Mouse (Mus musculus) embryo, embryonic 11 days (tissue): ENCODE results near the gene Cdyl.
A peak's percentile ranks its signal among the peaks of the same experiment; 100 is the strongest.

Source experiments
- DNase-seq: peaks from one replicate; pipeline ENCODE4 v3.0.0-alpha.2; 2015

The Cdyl gene

GRCm38 (mm10) chr13:35717658-35718057 lies 58.0 kb downstream of the Cdyl start:
- no peak for DNase-seq

DNA sequence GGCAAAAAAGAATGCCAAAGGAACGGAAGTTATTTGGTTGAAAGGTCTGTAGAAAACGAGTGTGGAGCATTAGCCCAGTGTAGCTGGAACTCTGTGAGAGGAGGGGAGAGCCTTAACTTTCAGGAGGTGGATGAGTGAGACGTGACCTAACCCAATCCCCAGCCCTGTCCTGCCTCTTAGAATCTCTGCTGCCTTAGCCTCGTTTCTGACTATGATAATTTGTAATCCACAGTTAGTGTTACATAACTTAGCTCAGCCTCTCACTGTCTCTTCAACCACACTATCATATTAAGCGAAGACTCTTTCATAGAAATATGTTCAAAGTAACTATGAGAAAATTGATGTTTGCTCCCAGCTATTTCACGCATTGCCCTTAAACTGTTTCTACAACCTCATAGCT lies 59.9 kb downstream of the Cdyl start:
- no peak for DNase-seq

- no peak for DNase-seq
These were observed 63.4 kb downstream of the Cdyl start for GRCm38 (mm10) chr13:35723073-35723472.

GRCm38 (mm10) chr13:35726025-35726424 lies 66.4 kb downstream of the Cdyl start:
- no peak for DNase-seq

DNA sequence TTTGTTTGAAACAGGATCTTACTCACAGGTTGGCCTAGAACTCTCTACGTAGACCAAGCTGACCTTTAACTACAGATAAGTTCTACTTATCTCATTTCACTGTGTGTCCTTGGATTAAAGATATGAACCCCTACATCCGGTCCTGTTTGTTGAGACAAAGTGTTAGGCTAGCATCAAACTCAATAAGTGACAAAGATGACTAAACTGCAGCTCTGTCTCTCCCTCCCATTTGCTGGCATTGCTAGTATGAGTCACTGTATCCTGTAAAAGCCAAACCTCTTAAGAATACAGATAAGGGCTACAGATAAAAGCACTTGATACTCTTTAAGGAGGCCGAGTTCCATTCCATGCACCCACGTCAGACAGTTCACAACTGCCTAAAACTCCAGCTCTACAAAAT lies 72.5 kb downstream of the Cdyl start:
- no peak for DNase-seq

- no peak for DNase-seq
These were observed 73.4 kb downstream of the Cdyl start for GRCm38 (mm10) chr13:35732891-35733596.

- no peak for DNase-seq
These were observed 77.9 kb downstream of the Cdyl start for GRCm38 (mm10) chr13:35737565-35737964.

DNA sequence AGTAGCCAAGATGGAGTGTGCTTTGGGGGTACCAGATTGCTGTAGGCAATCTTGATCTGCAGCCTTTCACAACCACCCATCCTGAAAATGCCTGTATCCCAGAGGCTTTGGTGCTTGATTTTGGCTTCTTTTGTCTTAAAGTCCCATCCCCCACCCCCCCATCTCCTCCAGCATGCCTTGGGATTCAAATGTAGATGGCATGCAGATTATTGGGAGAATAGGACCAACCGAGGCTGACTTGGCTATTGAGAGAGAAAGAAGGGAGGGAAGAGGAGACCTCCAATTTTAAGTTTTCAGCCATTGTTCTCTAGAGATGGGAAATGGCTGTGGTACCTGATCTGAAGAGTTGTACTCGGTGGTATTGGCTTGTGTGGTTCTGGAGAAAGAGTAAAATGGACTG lies 78.6 kb downstream of the Cdyl start:
- no peak for DNase-seq

- no peak for DNase-seq
These were observed 79.8 kb downstream of the Cdyl start for GRCm38 (mm10) chr13:35739473-35739872.

- DNase-seq = peak; percentile 80
These were observed 80.8 kb downstream of the Cdyl start for GRCm38 (mm10) chr13:35740301-35741039.

DNA sequence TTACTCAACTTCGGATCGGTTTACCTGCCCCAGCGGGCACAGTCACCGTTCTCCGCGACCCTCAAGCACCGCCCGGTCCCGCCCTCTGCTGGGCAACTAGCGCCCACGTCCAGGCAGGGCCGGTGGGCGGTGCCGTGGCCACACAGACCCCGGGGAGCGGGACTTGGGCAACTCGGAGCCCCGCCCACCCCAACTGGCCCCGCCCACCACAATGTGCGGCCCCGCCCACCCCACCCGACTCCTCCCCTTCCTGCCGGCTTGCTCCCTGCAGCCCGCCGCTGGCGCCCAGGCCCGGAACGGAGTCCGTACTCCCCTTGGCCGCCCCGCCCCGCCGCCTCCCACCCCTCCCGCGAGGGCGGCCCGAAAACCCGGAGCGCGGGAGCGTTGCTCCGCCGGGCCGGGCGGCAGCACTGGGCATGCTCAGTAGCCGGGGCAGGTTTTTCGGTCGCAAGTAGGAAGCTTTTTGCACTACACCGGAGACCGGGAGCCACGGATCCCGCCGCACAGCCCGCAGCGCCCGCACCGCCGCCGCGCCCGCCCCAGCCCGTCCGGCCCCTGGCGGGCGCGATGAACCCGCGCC lies 81.5 kb downstream of the Cdyl start:
- DNase-seq = peak; percentile 97

DNA sequence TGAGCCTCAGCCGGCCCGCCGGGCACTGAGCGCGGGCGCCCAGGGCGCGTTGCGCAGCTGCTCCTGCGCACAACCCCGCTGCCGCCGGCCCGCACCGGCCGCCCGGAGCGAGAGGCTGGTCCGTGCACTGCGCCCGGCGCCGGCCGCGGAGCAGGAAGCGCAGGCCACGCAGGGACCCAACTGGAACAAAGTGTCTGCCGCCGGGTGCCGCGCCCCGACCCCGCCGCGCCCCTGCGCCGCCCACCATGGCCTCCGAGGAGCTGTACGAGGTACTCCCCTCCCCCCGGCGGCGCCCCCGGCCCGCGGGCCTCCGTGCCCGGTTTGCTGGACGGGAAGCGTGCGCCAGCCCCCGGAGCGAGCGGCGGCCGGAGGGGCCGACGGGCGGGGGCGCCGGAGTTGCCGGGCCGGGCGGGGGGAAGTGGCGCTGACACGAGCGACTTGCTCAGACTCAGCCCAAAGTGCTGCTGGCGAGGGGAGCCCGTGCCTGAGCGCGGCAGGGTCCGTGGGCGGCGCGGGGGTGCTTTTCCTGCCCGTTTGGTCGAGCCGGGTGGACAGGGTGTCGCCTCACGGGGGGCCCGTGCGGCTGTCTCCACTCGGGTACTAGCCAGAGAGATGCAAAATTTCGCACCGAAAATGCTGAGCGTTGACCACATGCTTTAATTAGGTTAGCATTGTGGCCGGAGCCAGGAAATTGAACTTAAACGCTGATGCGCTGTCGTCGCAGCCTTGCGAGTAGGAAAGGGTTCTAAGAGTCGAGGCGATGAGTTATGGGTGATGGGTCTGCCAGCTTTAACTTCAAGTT lies 82.2 kb downstream of the Cdyl start:
- DNase-seq = peak; percentile 80

DNA sequence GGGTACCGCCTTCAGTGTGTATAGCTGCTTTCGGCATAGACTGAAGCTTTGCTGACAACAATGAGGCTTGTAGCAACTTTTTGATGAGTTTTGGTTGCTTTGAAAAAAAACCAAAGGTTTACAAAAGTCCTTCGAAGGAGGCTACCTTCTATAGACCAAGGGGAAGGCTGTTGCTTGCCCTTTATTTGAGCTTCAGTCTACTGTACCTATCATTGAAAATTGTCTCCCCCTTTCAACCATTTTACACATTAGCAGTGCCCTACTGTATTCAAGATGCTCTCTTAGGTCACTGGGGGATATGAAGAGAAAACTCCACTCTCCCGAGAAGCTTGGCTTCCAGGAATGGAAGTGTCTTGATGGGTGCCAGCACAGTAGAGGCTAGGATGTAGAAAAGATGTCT lies 83.1 kb downstream of the Cdyl start:
- DNase-seq = no peak

DNA sequence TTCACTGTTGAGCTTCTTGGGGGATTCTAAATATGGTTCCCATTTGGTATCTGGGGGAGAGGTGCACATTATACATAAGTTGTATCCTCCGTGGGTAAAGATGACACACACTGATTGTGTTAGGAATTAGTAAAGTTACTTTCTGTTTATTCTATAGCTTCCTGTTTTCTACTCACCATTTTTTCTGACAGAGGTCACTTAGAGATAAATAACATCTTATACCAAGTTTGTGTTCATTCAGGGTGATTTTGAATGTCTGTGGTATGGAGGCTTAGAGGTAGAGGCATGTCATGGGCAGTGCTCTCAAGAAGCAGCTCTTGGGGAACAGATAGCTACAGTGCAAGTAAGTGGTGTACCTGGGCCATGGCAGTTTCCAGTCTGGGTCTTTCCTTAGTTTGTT lies 83.6 kb downstream of the Cdyl start:
- DNase-seq = no peak

GRCm38 (mm10) chr13:35749194-35749593 lies 89.6 kb downstream of the Cdyl start:
- DNase-seq = no peak

GRCm38 (mm10) chr13:35749680-35750079 lies 90.0 kb downstream of the Cdyl start:
- no peak for DNase-seq

GRCm38 (mm10) chr13:35752046-35752445 lies 92.4 kb downstream of the Cdyl start:
- no peak for DNase-seq

DNA sequence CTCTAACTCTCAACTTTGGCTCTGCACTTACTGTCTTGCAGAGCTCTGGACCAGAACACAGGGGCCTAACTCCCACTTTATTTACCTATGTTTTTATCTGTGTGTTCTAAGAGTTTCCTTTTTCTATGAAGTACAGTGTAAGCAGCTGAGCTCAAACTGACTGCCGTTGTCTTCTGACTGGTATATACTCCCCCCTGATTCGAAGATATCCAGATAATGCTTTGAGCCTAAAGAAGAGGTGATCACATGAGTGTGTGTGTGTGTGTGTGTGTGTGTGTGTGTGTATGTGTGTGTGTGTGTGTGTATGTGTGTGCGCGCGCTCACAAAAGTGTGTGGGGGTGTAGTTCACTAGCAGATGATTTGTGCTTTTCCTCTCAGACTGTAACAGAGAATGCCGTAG lies 95.4 kb downstream of the Cdyl start:
- no peak for DNase-seq

- no peak for DNase-seq
These were observed 96.1 kb downstream of the Cdyl start for GRCm38 (mm10) chr13:35755655-35756283.

DNA sequence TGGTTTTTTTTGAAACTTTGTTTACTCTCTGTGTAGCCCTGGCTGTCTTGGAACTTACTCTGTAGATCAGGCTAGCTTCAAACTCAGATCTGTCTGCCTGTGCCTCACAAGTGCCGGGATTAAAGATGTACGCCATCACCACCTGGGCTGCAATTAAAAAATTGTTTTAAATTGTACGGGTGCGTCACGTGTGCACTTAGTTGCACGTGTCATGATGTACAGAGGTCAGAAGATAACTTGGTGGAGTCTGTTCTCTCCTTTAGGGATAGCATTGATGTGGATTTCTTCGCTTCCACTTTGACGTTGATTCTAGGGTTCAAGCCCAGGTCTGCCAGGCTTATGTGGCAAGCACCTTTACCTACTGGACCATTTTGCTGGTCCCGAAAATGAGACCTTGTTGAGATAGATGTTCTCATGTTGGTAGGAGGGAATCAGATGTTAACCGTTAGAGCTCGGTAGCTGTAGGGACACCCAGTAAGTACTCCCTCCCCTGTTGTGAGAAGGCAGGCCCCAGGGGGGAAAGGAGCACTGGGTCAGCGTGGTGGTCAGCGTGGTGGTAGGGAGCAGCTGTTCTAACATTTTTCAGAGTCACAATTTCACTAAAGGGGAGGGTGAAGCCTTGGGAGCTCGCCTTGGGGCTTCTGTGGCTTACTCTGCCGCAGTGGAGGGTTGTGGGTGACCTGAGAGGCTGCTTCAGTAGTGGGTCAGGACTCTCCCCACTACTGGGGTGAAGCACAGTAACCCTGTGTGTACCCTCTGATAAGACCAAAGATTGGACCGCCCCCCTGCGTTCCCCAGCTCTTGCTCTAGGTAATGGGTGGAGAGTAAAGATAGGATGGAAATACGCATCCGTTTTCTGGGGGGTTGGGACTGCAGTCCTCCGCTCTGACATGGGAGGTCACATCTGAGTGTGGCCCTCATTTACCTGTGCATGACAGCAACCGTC lies 97.0 kb downstream of the Cdyl start:
- DNase-seq = no peak

DNA sequence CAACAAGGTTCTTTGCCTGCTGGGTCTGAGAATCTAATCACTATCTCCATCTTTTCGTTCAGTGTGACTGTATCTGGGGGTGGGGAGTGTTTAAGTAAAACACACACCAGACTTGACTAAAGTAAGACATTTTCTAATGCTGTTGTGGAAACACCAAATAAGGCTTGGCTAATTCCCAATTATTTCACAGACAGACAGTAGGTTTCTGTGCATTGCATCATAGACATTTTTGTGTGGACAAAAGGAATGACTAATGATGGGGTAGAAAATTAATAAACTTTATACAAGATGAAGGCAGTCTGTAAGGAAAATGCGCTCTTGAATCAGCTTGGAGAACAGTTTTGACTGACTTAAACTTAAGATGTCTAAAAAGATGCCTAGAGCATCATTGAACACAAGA lies 100.7 kb downstream of the Cdyl start:
- DNase-seq = no peak

DNA sequence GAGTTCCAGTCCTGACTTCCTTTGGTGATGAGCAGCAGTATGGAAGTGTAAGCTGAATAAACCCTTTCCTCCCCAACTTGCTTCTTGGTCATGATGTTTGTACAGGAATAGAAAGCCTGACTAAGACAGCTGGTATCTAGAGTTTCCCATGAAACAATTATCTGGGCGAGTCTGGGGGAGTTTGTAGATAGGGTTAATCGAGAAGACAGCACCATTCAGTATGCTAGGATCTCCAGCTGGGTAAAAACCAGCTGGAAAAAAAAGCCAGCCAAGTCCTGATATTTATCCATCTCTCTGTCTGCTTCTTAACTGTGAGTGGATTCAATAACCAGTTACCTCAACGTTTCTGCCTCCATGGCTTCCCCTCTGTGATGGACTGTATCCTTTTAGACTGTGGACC lies 104.9 kb downstream of the Cdyl start:
- no peak for DNase-seq
